ENCODE assay signal across 9 mouse cellular contexts in the genomic region with DNA sequence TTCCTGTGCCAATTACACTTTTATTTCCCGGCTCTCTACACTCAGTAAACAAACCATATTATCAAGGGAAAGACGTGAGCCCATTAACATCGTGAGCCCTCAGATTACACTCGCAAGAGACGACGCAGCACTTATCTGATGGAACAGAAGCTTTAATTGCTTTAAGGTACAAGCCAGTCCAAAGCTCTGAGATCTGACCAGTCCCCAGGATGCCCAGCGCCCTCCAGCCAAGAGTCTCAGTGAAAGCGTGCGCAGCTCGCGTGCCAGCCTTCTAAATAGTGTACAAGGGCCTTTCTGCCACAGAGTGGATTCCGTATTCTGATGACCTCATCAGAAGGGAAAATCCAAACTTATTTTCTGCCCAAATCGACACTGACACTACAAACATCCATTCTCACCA. TPM values are rescaled to one million over a fixed set of nuclear protein-coding genes. Genes with fewer than 3 reads are reported as not detected.
DNase-seq lines count a peak whose midpoint lies in the region; ATAC-seq lines count a peak whose summit lies in the region.
"Had no signal": no experiment of that assay in that cellular context is flagged by ENCODE, and none has a peak within 500 bp of the region (broad histone marks: within the 10 kb centered on the region; RNA-seq: fewer than 3 reads in every experiment).

No protein-coding gene starts in this region.

- peaks cover 17% of the 10 kb centered on the region for H3K4me1 ChIP-seq in kidney, embryonic 14.5 days (ENCODE audit: control insufficient read depth, insufficient read depth, low read length)
- peaks cover 17% of the 10 kb centered on the region for H3K4me1 ChIP-seq in embryonic facial prominence, embryonic 13.5 days
- H3K4me1 ChIP-seq in hindbrain, embryonic 15.5 days (replicated peaks): peaks cover 18% of the 10 kb centered on the region
- peaks cover 10% of the 10 kb centered on the region for H3K4me1 ChIP-seq in neural tube, embryonic 11.5 days (ENCODE audit: control insufficient read depth, insufficient read depth, low read length)

- no peak for DNase-seq in kidney, postnatal 25 days
- no peak for DNase-seq in neural tube, embryonic 11.5 days (ENCODE audit: low spot score)
- DNase-seq in spleen, postnatal 14 days (ENCODE audit: low spot score in 2 of 2): no peak
- DNase-seq in ovary, postnatal 10 days (ENCODE audit: low spot score): no peak
- DNase-seq: gastrocnemius, postnatal 36 days; lung, embryonic 14.5 days had no signal

- ATAC-seq in kidney, embryonic 14.5 days (ENCODE audit: low FRiP score, low TSS enrichment): no peak
- no peak for ATAC-seq in embryonic facial prominence, embryonic 13.5 days (ENCODE audit: insufficient number of reproducible peaks, insufficient read depth, low FRiP score, low TSS enrichment, low read depth)
- no peak for ATAC-seq in hindbrain, embryonic 15.5 days (ENCODE audit: low FRiP score, low read depth)
- no peak for ATAC-seq in neural tube, embryonic 11.5 days (ENCODE audit: insufficient read depth, low FRiP score, low TSS enrichment)

- H3K4me3 ChIP-seq in kidney, embryonic 14.5 days (ENCODE audit: low read length): peak overlapping the region; percentile 58
- peak overlapping the region; percentile 53 for H3K4me3 ChIP-seq in embryonic facial prominence, embryonic 13.5 days
- peak overlapping the region; percentile 52 for H3K4me3 ChIP-seq in hindbrain, embryonic 15.5 days
- H3K4me3 ChIP-seq in neural tube, embryonic 11.5 days (ENCODE audit: low read depth, low read length): peak overlapping the region; percentile 49

- no peak overlapping the region for H3K27ac ChIP-seq in kidney, embryonic 14.5 days (ENCODE audit: low read depth, low read length)
- no peak overlapping the region for H3K27ac ChIP-seq in embryonic facial prominence, embryonic 13.5 days
- no peak overlapping the region for H3K27ac ChIP-seq in hindbrain, embryonic 15.5 days (replicated peaks)
- H3K27ac ChIP-seq in neural tube, embryonic 11.5 days (ENCODE audit: low read depth, low read length): no peak overlapping the region

- under 1% methylated on average over 13 of the region's 13 CpGs for WGBS in kidney, embryonic 14.5 days
- 2% methylated on average over 13 of the region's 13 CpGs for WGBS in embryonic facial prominence, embryonic 13.5 days
- WGBS in hindbrain, embryonic 15.5 days: 8% methylated on average over 13 of the region's 13 CpGs
- WGBS in neural tube, embryonic 11.5 days: 7% methylated on average over 13 of the region's 13 CpGs

- peak overlapping the region; percentile 98 for H3K4me2 ChIP-seq in kidney, embryonic 14.5 days (replicated peaks; ENCODE audit: low read depth, low read length)
- H3K4me2 ChIP-seq in embryonic facial prominence, embryonic 13.5 days: peak overlapping the region; percentile 93
- peak overlapping the region; percentile 96 for H3K4me2 ChIP-seq in hindbrain, embryonic 15.5 days
- peak overlapping the region; percentile 85 for H3K4me2 ChIP-seq in neural tube, embryonic 11.5 days (ENCODE audit: low read depth)

- peaks cover 28% of the 10 kb centered on the region for H3K27me3 ChIP-seq in kidney, embryonic 14.5 days (ENCODE audit: control insufficient read depth, insufficient read depth, low read length)
- H3K27me3 ChIP-seq in embryonic facial prominence, embryonic 13.5 days: peaks cover 94% of the 10 kb centered on the region
- H3K27me3 ChIP-seq in hindbrain, embryonic 15.5 days: peaks cover 79% of the 10 kb centered on the region
- H3K27me3 ChIP-seq in neural tube, embryonic 11.5 days (ENCODE audit: control insufficient read depth, insufficient read depth, low read length): peaks cover 5% of the 10 kb centered on the region

- H3K36me3 ChIP-seq in kidney, embryonic 14.5 days (ENCODE audit: control insufficient read depth, insufficient read depth, low read length): no peaks in the 10 kb centered on the region
- H3K36me3 ChIP-seq in embryonic facial prominence, embryonic 13.5 days: no peaks in the 10 kb centered on the region
- H3K36me3 ChIP-seq in hindbrain, embryonic 15.5 days: no peaks in the 10 kb centered on the region
- no peaks in the 10 kb centered on the region for H3K36me3 ChIP-seq in neural tube, embryonic 11.5 days (ENCODE audit: control insufficient read depth, insufficient read depth, low read length)

- H3K9me3 ChIP-seq in kidney, embryonic 14.5 days (ENCODE audit: control insufficient read depth, low read length): no peaks in the 10 kb centered on the region
- H3K9me3 ChIP-seq in embryonic facial prominence, embryonic 13.5 days: no peaks in the 10 kb centered on the region
- no peaks in the 10 kb centered on the region for H3K9me3 ChIP-seq in hindbrain, embryonic 15.5 days
- no peaks in the 10 kb centered on the region for H3K9me3 ChIP-seq in neural tube, embryonic 11.5 days (ENCODE audit: control insufficient read depth, low read length)

- H3K9ac ChIP-seq in kidney, embryonic 14.5 days (ENCODE audit: low read depth, low read length): no peak overlapping the region
- H3K9ac ChIP-seq in embryonic facial prominence, embryonic 13.5 days: no peak overlapping the region
- no peak overlapping the region for H3K9ac ChIP-seq in hindbrain, embryonic 15.5 days
- H3K9ac ChIP-seq in neural tube, embryonic 11.5 days (ENCODE audit: low read length): no peak overlapping the region
- H3K9ac ChIP-seq: lung, embryonic 14.5 days had no signal

RNA-seq across cellular contexts. Expression of gene Hoxd1, which starts 0.8 kb away (rescaled TPM):
- 1.8 and 1.9 TPM in 2 replicates for polyA plus RNA-seq in kidney, embryonic 14.5 days (2014; fragmentation: Nextera tagmentation; extraction: Ambion mirVana)
- polyA plus RNA-seq in embryonic facial prominence, embryonic 13.5 days (2015; fragmentation: Nextera tagmentation; extraction: Ambion mirVana): 3.8 and 5.4 TPM in 2 replicates
- polyA plus RNA-seq in hindbrain, embryonic 15.5 days (2015; fragmentation: Nextera tagmentation; extraction: Ambion mirVana): 1.2 and 2.4 TPM in 2 replicates
- polyA plus RNA-seq in neural tube, embryonic 11.5 days (2014; fragmentation: Nextera tagmentation; extraction: Ambion mirVana): 9.0 and 9.8 TPM in 2 replicates

RNA-seq across cellular contexts. Expression of gene Gm28230, which starts 35.4 kb away (rescaled TPM):
- polyA plus RNA-seq in kidney, embryonic 14.5 days (2014; fragmentation: Nextera tagmentation; extraction: Ambion mirVana): 2.3 and 4.0 TPM in 2 replicates
- polyA plus RNA-seq in embryonic facial prominence, embryonic 13.5 days (2015; fragmentation: Nextera tagmentation; extraction: Ambion mirVana): 0.18 TPM in 1 of 2 replicates, not detected in the other
- 0.87 and 1.6 TPM in 2 replicates for polyA plus RNA-seq in hindbrain, embryonic 15.5 days (2015; fragmentation: Nextera tagmentation; extraction: Ambion mirVana)
- 3.9 and 5.5 TPM in 2 replicates for polyA plus RNA-seq in neural tube, embryonic 11.5 days (2014; fragmentation: Nextera tagmentation; extraction: Ambion mirVana)
- polyA plus RNA-seq: lung, embryonic 14.5 days had no signal

RNA-seq across cellular contexts. Expression of gene Hoxd4, which starts 50.2 kb away (rescaled TPM):
- polyA plus RNA-seq in kidney, embryonic 14.5 days (2014; fragmentation: Nextera tagmentation; extraction: Ambion mirVana): 6.3 and 18.7 TPM in 2 replicates
- 0.50 TPM in 1 of 2 replicates, not detected in the other for polyA plus RNA-seq in embryonic facial prominence, embryonic 13.5 days (2015; fragmentation: Nextera tagmentation; extraction: Ambion mirVana)
- 2.7 and 3.3 TPM in 2 replicates for polyA plus RNA-seq in hindbrain, embryonic 15.5 days (2015; fragmentation: Nextera tagmentation; extraction: Ambion mirVana)
- polyA plus RNA-seq in neural tube, embryonic 11.5 days (2014; fragmentation: Nextera tagmentation; extraction: Ambion mirVana): 9.2 and 11.2 TPM in 2 replicates
- polyA plus RNA-seq: lung, embryonic 14.5 days had no signal

RNA-seq across cellular contexts. Expression of gene Hoxd3, which starts 50.2 kb away (rescaled TPM):
- 12.3 and 12.6 TPM in 2 replicates for polyA plus RNA-seq in kidney, embryonic 14.5 days (2014; fragmentation: Nextera tagmentation; extraction: Ambion mirVana)
- 1.5 and 3.3 TPM in 2 replicates for polyA plus RNA-seq in embryonic facial prominence, embryonic 13.5 days (2015; fragmentation: Nextera tagmentation; extraction: Ambion mirVana)
- 49.4 and 51.8 TPM in 2 replicates for polyA plus RNA-seq in hindbrain, embryonic 15.5 days (2015; fragmentation: Nextera tagmentation; extraction: Ambion mirVana)
- 52.7 and 55.0 TPM in 2 replicates for polyA plus RNA-seq in neural tube, embryonic 11.5 days (2014; fragmentation: Nextera tagmentation; extraction: Ambion mirVana)
- polyA plus RNA-seq: lung, embryonic 14.5 days had no signal

RNA-seq across cellular contexts. Expression of gene Hoxd8, which starts 57.5 kb away (rescaled TPM):
- 45.0 and 45.2 TPM in 2 replicates for polyA plus RNA-seq in kidney, embryonic 14.5 days (2014; fragmentation: Nextera tagmentation; extraction: Ambion mirVana)
- 2.5 and 3.7 TPM in 2 replicates for polyA plus RNA-seq in embryonic facial prominence, embryonic 13.5 days (2015; fragmentation: Nextera tagmentation; extraction: Ambion mirVana)
- polyA plus RNA-seq in hindbrain, embryonic 15.5 days (2015; fragmentation: Nextera tagmentation; extraction: Ambion mirVana): 0.73 and 1.3 TPM in 2 replicates
- 21.3 and 23.1 TPM in 2 replicates for polyA plus RNA-seq in neural tube, embryonic 11.5 days (2014; fragmentation: Nextera tagmentation; extraction: Ambion mirVana)
